Mouse (Mus musculus) lung, postnatal 36 days (tissue): ENCODE data around the gene Afm.

ENCODE experiments used
- DNase-seq: peaks from one replicate; pipeline ENCODE4 v3.0.0; 2022; ENCODE audit warnings: mixed read lengths

The Afm gene

GRCm38 (mm10) chr5:90556052-90556451 lies 37.3 kb downstream of the Afm start:
- no peak for DNase-seq

GRCm38 (mm10) chr5:90560743-90561142 lies 42.0 kb downstream of the Afm start, which contains the start of gene 5830473C10Rik:
Gene 5830473C10Rik, plus strand, starts transcription at chr5:90561107.
- no peak for DNase-seq

GRCm38 (mm10) chr5:90561721-90562275 lies 43.1 kb downstream of the Afm start:
- DNase-seq = no peak

GRCm38 (mm10) chr5:90562880-90563279 lies 44.1 kb downstream of the Afm start:
- no peak for DNase-seq

- DNase-seq = no peak
Measured at GRCm38 (mm10) chr5:90564161-90564560, 45.4 kb downstream of the Afm start.

GRCm38 (mm10) chr5:90565205-90565604 lies 46.5 kb downstream of the Afm start:
- no peak for DNase-seq

GRCm38 (mm10) chr5:90567788-90568187 lies 49.1 kb downstream of the Afm start:
- DNase-seq = no peak

- DNase-seq = no peak
Measured at GRCm38 (mm10) chr5:90568338-90568737, 49.6 kb downstream of the Afm start.

GRCm38 (mm10) chr5:90571216-90571615 lies 52.5 kb downstream of the Afm start:
- DNase-seq = no peak

- DNase-seq = no peak
Measured at GRCm38 (mm10) chr5:90577751-90578150, 59.0 kb downstream of the Afm start.

GRCm38 (mm10) chr5:90579556-90579955 lies 60.8 kb downstream of the Afm start:
- peak; percentile 13 for DNase-seq

GRCm38 (mm10) chr5:90582179-90582578 lies 63.4 kb downstream of the Afm start:
- DNase-seq = no peak

- DNase-seq = no peak
Measured at GRCm38 (mm10) chr5:90584799-90585198, 66.1 kb downstream of the Afm start.

- no peak for DNase-seq
Measured at GRCm38 (mm10) chr5:90586511-90586910, 67.8 kb downstream of the Afm start.

- DNase-seq = no peak
Measured at GRCm38 (mm10) chr5:90588104-90588503, 69.4 kb downstream of the Afm start.

- peak; percentile 84 for DNase-seq
Measured at GRCm38 (mm10) chr5:90588708-90589595, 70.2 kb downstream of the Afm start.

GRCm38 (mm10) chr5:90590676-90591075 lies 71.9 kb downstream of the Afm start:
- no peak for DNase-seq

GRCm38 (mm10) chr5:90591936-90592335 lies 73.2 kb downstream of the Afm start:
- DNase-seq = no peak

GRCm38 (mm10) chr5:90594945-90595344 lies 76.2 kb downstream of the Afm start:
- DNase-seq = no peak

- DNase-seq = no peak
Measured at GRCm38 (mm10) chr5:90596155-90596554, 77.4 kb downstream of the Afm start.

GRCm38 (mm10) chr5:90601469-90601868 lies 82.7 kb downstream of the Afm start:
- DNase-seq = peak; percentile 75
